Mouse (Mus musculus): ENCODE measurements around the gene Pias4. TPM values are rescaled to one million over a fixed set of nuclear protein-coding genes. Genes with fewer than 3 reads are reported as not detected.
A peak's percentile ranks its signal among the peaks of the same experiment; 100 is the strongest.
"Not testable (repeated sequence)": the region's sequence is repeated elsewhere in the genome, so short reads cannot be mapped to it uniquely, and the experiment has no call there.

Gene Pias4
- polyA plus RNA-seq, 1 experiment from 2014 or later: 33.5 TPM

DNA sequence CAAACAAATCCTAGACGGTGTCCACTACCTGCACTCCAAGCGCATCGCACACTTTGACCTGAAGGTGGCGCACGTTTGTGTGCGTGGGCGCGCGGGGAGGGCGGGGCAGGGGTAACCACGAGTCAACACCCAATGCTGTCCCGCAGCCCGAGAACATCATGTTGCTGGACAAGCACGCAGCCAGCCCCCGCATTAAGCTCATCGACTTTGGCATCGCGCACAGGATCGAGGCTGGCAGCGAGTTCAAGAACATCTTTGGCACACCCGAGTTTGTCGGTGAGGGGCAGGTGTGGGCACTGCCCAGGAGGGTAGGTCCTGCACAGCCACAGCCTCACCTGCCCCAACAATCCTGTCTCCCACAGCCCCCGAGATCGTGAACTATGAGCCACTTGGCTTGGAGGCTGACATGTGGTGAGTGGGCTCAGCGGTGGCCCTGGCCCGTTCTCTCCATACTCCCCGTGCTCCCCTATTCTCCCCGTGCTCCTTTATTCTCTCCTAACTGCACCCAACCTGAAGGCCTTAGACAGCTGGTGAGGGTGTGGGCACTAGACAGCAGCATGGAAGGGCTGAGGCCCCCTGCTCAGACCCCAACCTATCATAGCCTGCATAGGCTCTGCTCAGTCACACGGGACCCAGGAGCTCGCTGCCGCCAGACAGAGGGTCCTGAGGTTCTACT lies 22.7 kb upstream of the Pias4 start:
- WGBS: 71% methylated on average over 31 of the region's 31 CpGs
- no peaks in the 10 kb centered on the region for H3K9me3 ChIP-seq (ENCODE audit: control insufficient read depth, low read length)
- H3K27me3 ChIP-seq (ENCODE audit: control insufficient read depth, insufficient read depth, low read length): no peaks in the 10 kb centered on the region
- H3K4me3 ChIP-seq (ENCODE audit: control insufficient read depth in 1 of 2, insufficient read depth in 1 of 2, low read depth in 1 of 2, low read length in 2 of 2): no peak overlapping the region
- H3K4me1 ChIP-seq (ENCODE audit: control insufficient read depth in 2 of 2, insufficient read depth in 2 of 2, low read length in 2 of 2): peaks cover 16 to 27% of the 10 kb centered on the region in 2 experiments
- ATAC-seq (ENCODE audit: insufficient number of reproducible peaks, insufficient read depth, low FRiP score, low read depth): no peak
- peak overlapping the region in 1 of 2 experiments; percentile 100; a peak in 1 of 4 replicates for H3K27ac ChIP-seq (replicated peaks in 1 of 2; ENCODE audit: control insufficient read depth in 1 of 2, insufficient read depth in 1 of 2, low read depth in 2 of 2, low read length in 2 of 2)
- no peak overlapping the region for H3K4me2 ChIP-seq (ENCODE audit: low read length)
- H3K9ac ChIP-seq (ENCODE audit: low read length): no peak overlapping the region
- H3K36me3 ChIP-seq (ENCODE audit: control insufficient read depth, insufficient read depth, low read length): peaks cover 49% of the 10 kb centered on the region

DNA sequence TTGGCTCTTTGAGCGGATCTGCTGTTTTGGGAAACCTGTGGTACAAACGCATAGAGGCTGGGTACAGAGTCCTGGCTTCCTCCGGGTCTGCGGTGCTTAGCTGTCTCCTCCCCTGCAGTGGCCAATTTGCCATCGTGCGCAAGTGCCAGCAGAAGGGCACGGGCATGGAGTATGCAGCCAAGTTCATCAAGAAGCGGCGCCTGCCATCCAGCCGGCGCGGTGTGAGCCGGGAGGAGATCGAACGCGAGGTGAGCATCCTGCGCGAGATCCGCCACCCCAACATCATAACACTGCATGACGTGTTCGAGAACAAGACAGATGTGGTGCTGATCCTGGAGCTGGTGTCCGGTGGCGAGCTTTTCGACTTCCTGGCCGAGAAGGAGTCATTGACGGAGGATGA lies 22.1 kb upstream of the Pias4 start:
- no peaks in the 10 kb centered on the region for H3K9me3 ChIP-seq (ENCODE audit: control insufficient read depth, low read length)
- H3K4me1 ChIP-seq (ENCODE audit: control insufficient read depth in 2 of 2, insufficient read depth in 2 of 2, low read length in 2 of 2): peaks cover 21 to 32% of the 10 kb centered on the region in 2 experiments
- H3K9ac ChIP-seq (ENCODE audit: low read length): no peak overlapping the region
- no peak overlapping the region for H3K4me2 ChIP-seq (ENCODE audit: low read length)
- 82% methylated on average over 26 of the region's 26 CpGs for WGBS
- no peak overlapping the region for H3K4me3 ChIP-seq (ENCODE audit: control insufficient read depth in 1 of 2, insufficient read depth in 1 of 2, low read depth in 1 of 2, low read length in 2 of 2)
- H3K27ac ChIP-seq (replicated peaks in 1 of 2; ENCODE audit: control insufficient read depth in 1 of 2, insufficient read depth in 1 of 2, low read depth in 2 of 2, low read length in 2 of 2): no peak overlapping the region
- no peaks in the 10 kb centered on the region for H3K27me3 ChIP-seq (ENCODE audit: control insufficient read depth, insufficient read depth, low read length)
- H3K36me3 ChIP-seq (ENCODE audit: control insufficient read depth, insufficient read depth, low read length): peaks cover 54% of the 10 kb centered on the region
- no peak for ATAC-seq (ENCODE audit: insufficient number of reproducible peaks, insufficient read depth, low FRiP score, low read depth)

DNA sequence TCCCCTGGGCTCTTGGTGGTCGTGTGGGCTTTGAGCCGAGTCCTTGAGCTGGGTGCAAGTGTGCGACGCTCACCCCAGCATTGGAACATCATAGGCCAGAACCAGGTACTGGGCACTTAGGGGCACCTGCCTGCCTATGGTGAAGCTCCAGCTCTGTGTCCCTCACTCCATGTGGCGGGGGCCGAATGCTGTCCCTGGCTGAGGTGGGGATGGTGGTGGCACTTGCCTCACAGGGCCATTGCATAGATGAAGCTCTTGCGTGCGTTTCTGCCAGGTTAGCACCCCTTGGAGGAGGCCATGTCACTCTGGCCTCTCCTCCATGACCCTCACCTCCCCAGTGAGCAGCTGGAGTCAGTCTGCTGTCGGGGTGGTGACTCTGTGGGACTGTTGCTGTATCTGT lies 19.4 kb upstream of the Pias4 start:
- 90% methylated on average over 9 of the region's 9 CpGs for WGBS
- no peak for ATAC-seq (ENCODE audit: insufficient number of reproducible peaks, insufficient read depth, low FRiP score, low read depth)
- no peak overlapping the region for H3K9ac ChIP-seq (ENCODE audit: low read length)
- H3K4me2 ChIP-seq (ENCODE audit: low read length): no peak overlapping the region
- no peak overlapping the region for H3K27ac ChIP-seq (replicated peaks in 1 of 2; ENCODE audit: control insufficient read depth in 1 of 2, insufficient read depth in 1 of 2, low read depth in 2 of 2, low read length in 2 of 2)
- H3K27me3 ChIP-seq (ENCODE audit: control insufficient read depth, insufficient read depth, low read length): no peaks in the 10 kb centered on the region
- peaks cover 68% of the 10 kb centered on the region for H3K36me3 ChIP-seq (ENCODE audit: control insufficient read depth, insufficient read depth, low read length)
- H3K9me3 ChIP-seq (ENCODE audit: control insufficient read depth, low read length): no peaks in the 10 kb centered on the region
- peaks cover 23 to 34% of the 10 kb centered on the region in 2 experiments for H3K4me1 ChIP-seq (ENCODE audit: control insufficient read depth in 2 of 2, insufficient read depth in 2 of 2, low read length in 2 of 2)
- no peak overlapping the region for H3K4me3 ChIP-seq (ENCODE audit: control insufficient read depth in 1 of 2, insufficient read depth in 1 of 2, low read depth in 1 of 2, low read length in 2 of 2)

DNA sequence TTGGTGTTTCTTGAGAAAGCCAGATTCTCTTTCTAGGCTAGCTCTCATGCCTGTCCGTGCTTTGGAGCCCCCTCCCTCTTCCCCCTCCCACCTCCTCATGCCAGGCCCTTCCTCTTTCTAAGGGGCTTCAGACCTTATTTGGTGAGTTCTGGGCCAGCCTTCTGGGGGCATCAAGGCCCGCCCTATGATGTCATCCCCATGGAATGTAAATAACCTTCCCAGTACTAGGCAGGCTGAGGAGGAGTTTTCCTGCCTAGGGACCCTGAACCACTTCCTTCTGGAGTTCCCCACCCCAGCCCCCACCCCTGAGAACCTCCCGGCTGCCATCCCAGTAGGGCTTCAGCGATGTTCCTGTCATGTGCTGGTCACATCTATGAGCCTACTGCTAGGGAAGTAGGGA lies 17.0 kb upstream of the Pias4 start:
- no peaks in the 10 kb centered on the region for H3K9me3 ChIP-seq (ENCODE audit: control insufficient read depth, low read length)
- no peaks in the 10 kb centered on the region for H3K27me3 ChIP-seq (ENCODE audit: control insufficient read depth, insufficient read depth, low read length)
- peak overlapping the region; percentile 83 to 92 for H3K27ac ChIP-seq (replicated peaks in 1 of 2; ENCODE audit: control insufficient read depth in 1 of 2, insufficient read depth in 1 of 2, low read depth in 2 of 2, low read length in 2 of 2)
- H3K4me2 ChIP-seq (ENCODE audit: low read length): peak overlapping the region; percentile 78
- no peak for ATAC-seq (ENCODE audit: insufficient number of reproducible peaks, insufficient read depth, low FRiP score, low read depth)
- peaks cover 18 to 30% of the 10 kb centered on the region in 2 experiments for H3K4me1 ChIP-seq (ENCODE audit: control insufficient read depth in 2 of 2, insufficient read depth in 2 of 2, low read length in 2 of 2)
- no peak overlapping the region for H3K4me3 ChIP-seq (ENCODE audit: control insufficient read depth in 1 of 2, insufficient read depth in 1 of 2, low read depth in 1 of 2, low read length in 2 of 2)
- 9% methylated on average over 4 of the region's 4 CpGs for WGBS
- H3K36me3 ChIP-seq (ENCODE audit: control insufficient read depth, insufficient read depth, low read length): peaks cover 73% of the 10 kb centered on the region
- peak overlapping the region; percentile 86 for H3K9ac ChIP-seq (ENCODE audit: low read length)

DNA sequence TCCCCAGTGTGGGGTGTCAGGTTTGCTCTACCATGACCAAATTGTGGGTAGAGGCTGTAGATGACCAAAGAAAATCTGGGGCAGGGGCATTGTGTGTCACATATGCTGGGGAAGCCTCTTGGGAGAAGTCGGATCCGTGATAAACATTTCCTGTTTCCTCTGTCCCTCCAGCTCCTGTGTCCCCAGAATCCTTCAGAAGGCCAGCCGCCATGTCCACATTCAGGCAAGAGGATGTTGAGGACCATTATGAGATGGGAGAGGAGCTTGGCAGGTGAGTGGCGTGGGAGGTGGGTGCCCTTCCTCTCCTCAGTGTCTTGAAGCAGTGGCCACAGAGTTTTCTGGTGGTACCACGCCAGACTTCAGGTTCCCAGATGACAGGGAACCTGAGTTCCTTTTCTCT lies 16.1 kb upstream of the Pias4 start, which contains the start of gene 4930442H23Rik:
Gene 4930442H23Rik, minus strand, starts transcription at position 45 of the 400 bp plus-strand sequence.
- WGBS: 73% methylated on average over 5 of the region's 5 CpGs
- Histone ChIP-seq H3K4me3 (ENCODE audit: control insufficient read depth in 1 of 2, insufficient read depth in 1 of 2, low read depth in 1 of 2, low read length in 2 of 2) (peak within 1 kb of the TSS; percentile 71 to 88), H3K27me3 (ENCODE audit: control insufficient read depth, insufficient read depth, low read length) (no peaks in the 10 kb centered on the region), H3K4me1 (ENCODE audit: control insufficient read depth in 2 of 2, insufficient read depth in 2 of 2, low read length in 2 of 2) (peaks cover 18 to 36% of the 10 kb centered on the region in 2 experiments), H3K36me3 (ENCODE audit: control insufficient read depth, insufficient read depth, low read length) (peaks cover 76% of the 10 kb centered on the region), H3K9me3 (ENCODE audit: control insufficient read depth, low read length) (no peaks in the 10 kb centered on the region), H3K27ac (replicated peaks in 1 of 2; ENCODE audit: control insufficient read depth in 1 of 2, insufficient read depth in 1 of 2, low read depth in 2 of 2, low read length in 2 of 2) (peak within 1 kb of the TSS; percentile 92 to 93), H3K4me2 (ENCODE audit: low read length) (peak within 1 kb of the TSS; percentile 78), H3K9ac (ENCODE audit: low read length) (peak within 1 kb of the TSS; percentile 86)
- no peak for ATAC-seq (ENCODE audit: insufficient number of reproducible peaks, insufficient read depth, low FRiP score, low read depth)

DNA sequence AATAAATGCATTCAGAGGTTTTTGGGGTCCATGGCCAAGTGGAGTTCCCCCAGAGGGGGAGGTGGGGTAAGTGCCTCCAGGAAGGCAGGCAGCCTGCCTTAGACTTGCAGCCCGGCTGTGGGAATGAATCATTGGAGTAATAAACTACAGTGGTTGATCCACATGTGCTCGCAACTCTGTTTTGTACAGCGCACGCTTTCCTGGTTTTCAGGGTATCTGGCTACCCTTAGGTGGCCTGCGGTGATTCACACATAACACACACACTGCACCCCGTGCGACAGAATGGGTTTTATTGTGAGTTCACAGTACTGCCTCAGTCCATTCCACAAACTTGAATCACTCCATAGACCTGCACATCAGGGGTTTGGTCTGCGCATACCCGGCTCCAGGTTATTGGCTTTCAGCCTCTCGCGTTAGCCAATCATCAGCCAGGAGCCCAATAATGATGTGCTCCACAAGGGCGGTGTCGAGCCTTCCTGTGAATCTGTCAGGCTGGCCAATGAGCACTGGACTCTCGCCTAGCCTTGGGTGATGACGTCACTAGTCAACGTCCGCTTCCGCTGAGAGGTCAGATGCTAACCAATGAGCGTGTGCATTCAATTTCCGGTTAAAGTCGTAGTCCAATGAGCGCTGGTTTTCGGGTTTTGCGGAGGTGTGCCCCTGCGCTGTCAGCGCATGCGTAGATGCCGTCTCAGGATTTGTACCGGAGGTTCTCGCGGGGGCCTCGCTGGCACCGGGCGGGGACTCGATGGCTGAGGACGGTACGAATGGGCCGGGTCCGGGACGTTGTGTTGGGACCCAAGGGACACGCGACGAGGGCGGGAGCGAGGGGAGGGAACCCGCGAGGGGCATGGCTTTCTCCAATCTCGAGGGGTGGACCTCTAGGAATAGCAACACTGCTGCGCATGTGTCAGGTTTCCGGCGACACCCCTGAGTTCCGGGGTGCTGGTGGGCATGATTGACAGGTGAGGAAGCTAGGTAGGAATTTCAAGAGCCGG lies 14.9 kb upstream of the Pias4 start, which contains the start of gene Dapk3:
Gene Dapk3, plus strand, starts transcription at position 670 of the 998 bp plus-strand sequence.
- H3K4me1 ChIP-seq (ENCODE audit: control insufficient read depth in 2 of 2, insufficient read depth in 2 of 2, low read length in 2 of 2): peaks cover 18 to 48% of the 10 kb centered on the region in 2 experiments

DNA sequence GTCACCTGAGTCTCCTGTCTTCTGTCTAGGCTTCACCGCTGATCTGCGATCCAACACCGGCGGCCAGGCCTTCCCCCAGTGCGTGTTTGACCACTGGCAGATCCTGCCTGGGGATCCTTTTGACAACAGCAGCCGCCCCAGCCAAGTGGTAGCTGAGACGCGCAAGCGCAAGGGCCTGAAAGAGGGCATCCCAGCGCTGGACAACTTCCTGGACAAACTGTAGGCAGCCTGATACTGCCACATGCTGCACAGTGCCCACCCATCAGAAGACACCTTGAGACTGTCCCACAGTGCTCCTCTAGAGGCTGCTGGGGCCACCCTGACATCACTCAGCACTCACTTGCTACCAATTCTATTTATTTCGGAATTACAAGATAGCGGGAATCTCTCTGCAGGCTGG lies 14.1 kb upstream of the Pias4 start:
- ATAC-seq (ENCODE audit: insufficient number of reproducible peaks, insufficient read depth, low FRiP score, low read depth); H3K4me2 ChIP-seq (ENCODE audit: low read length); H3K4me3 ChIP-seq (ENCODE audit: control insufficient read depth in 1 of 2, insufficient read depth in 1 of 2, low read depth in 1 of 2, low read length in 2 of 2); H3K27me3 ChIP-seq (ENCODE audit: control insufficient read depth, insufficient read depth, low read length); H3K9ac ChIP-seq (ENCODE audit: low read length); H3K9me3 ChIP-seq (ENCODE audit: control insufficient read depth, low read length): not testable (repeated sequence)
- H3K27ac ChIP-seq (replicated peaks in 1 of 2; ENCODE audit: control insufficient read depth in 1 of 2, insufficient read depth in 1 of 2, low read depth in 2 of 2, low read length in 2 of 2): peak overlapping the region in 1 of 2 experiments; percentile 33; a peak in 1 of 4 replicates
- 68% methylated on average over 12 of the region's 12 CpGs for WGBS
- H3K4me1 ChIP-seq (ENCODE audit: control insufficient read depth in 2 of 2, insufficient read depth in 2 of 2, low read length in 2 of 2): peaks cover 18 to 50% of the 10 kb centered on the region in 2 experiments
- peaks cover 79% of the 10 kb centered on the region for H3K36me3 ChIP-seq (ENCODE audit: control insufficient read depth, insufficient read depth, low read length)

More for the DNA sequence above, 14.9 kb upstream of the Pias4 start, which contains the start of gene Dapk3:
- Histone ChIP-seq H3K27me3 (ENCODE audit: control insufficient read depth, insufficient read depth, low read length) (no peaks in the 10 kb centered on the region), H3K36me3 (ENCODE audit: control insufficient read depth, insufficient read depth, low read length) (peaks cover 83% of the 10 kb centered on the region), H3K27ac (replicated peaks in 1 of 2; ENCODE audit: control insufficient read depth in 1 of 2, insufficient read depth in 1 of 2, low read depth in 2 of 2, low read length in 2 of 2) (peak within 1 kb of the TSS; percentile 92 to 93), H3K4me3 (ENCODE audit: control insufficient read depth in 1 of 2, insufficient read depth in 1 of 2, low read depth in 1 of 2, low read length in 2 of 2) (peak within 1 kb of the TSS; percentile 71 to 88), H3K4me2 (ENCODE audit: low read length) (peak within 1 kb of the TSS; percentile 78), H3K9ac (ENCODE audit: low read length) (peak within 1 kb of the TSS; percentile 86), H3K9me3 (ENCODE audit: control insufficient read depth, low read length) (no peaks in the 10 kb centered on the region)
- 6% methylated on average over 53 of the region's 53 CpGs for WGBS
- peak; percentile 85 for ATAC-seq (ENCODE audit: insufficient number of reproducible peaks, insufficient read depth, low FRiP score, low read depth)

Data from heart, embryonic 14.5 days (tissue).